Mouse (Mus musculus): ENCODE measurements around the gene Pfkfb3.

The Pfkfb3 gene

GRCm38 (mm10) chr2:11436353-11436752 is 117.5 kb downstream of the Pfkfb3 start:
- TF ChIP-seq GATA4 (IDR thresholded peaks at IDR 0.05; ENCODE audit: insufficient replicate concordance, low read length): no peak

- no peak for TF ChIP-seq GATA4 (IDR thresholded peaks at IDR 0.05; ENCODE audit: insufficient replicate concordance, low read length)
Measured at GRCm38 (mm10) chr2:11433353-11433752, 120.5 kb downstream of the Pfkfb3 start.

- peak; percentile 60; the same call in 1 of the 2 replicates for TF ChIP-seq GATA4 (IDR thresholded peaks at IDR 0.05; ENCODE audit: insufficient replicate concordance, low read length)
Measured at GRCm38 (mm10) chr2:11429538-11429937, 124.3 kb downstream of the Pfkfb3 start.

- TF ChIP-seq GATA4 (IDR thresholded peaks at IDR 0.05; ENCODE audit: insufficient replicate concordance, low read length): no peak
Measured at GRCm38 (mm10) chr2:11428621-11429020, 125.3 kb downstream of the Pfkfb3 start.

GRCm38 (mm10) chr2:11427596-11427995 is 126.3 kb downstream of the Pfkfb3 start:
- TF ChIP-seq GATA4 (IDR thresholded peaks at IDR 0.05; ENCODE audit: insufficient replicate concordance, low read length): no peak

- TF ChIP-seq GATA4 (IDR thresholded peaks at IDR 0.05; ENCODE audit: insufficient replicate concordance, low read length): no peak
Measured at GRCm38 (mm10) chr2:11426379-11426778, 127.5 kb downstream of the Pfkfb3 start.

- TF ChIP-seq GATA4 (IDR thresholded peaks at IDR 0.05; ENCODE audit: insufficient replicate concordance, low read length): no peak
Measured at GRCm38 (mm10) chr2:11425421-11426131, 128.3 kb downstream of the Pfkfb3 start.

- TF ChIP-seq GATA4 (IDR thresholded peaks at IDR 0.05; ENCODE audit: insufficient replicate concordance, low read length): no peak
Measured at GRCm38 (mm10) chr2:11424252-11424651, 129.6 kb downstream of the Pfkfb3 start.

- no peak for TF ChIP-seq GATA4 (IDR thresholded peaks at IDR 0.05; ENCODE audit: insufficient replicate concordance, low read length)
Measured at GRCm38 (mm10) chr2:11423421-11423820, 130.5 kb downstream of the Pfkfb3 start.

GRCm38 (mm10) chr2:11422384-11422783 is 131.5 kb downstream of the Pfkfb3 start:
- TF ChIP-seq GATA4 (IDR thresholded peaks at IDR 0.05; ENCODE audit: insufficient replicate concordance, low read length): no peak
